Mouse (Mus musculus): ENCODE results near the gene Fbxo40. TPM values are rescaled to one million over a fixed set of nuclear protein-coding genes. Genes with fewer than 3 reads are reported as not detected.

The Fbxo40 gene
- 153 TPM for polyA plus RNA-seq (2014; fragmentation: Illumina TruSeq; extraction: RNeasy Lipid Tissue Mini Kit (QIAGEN cat#74804); ENCODE audit: low read depth, low replicate concordance)

DNA sequence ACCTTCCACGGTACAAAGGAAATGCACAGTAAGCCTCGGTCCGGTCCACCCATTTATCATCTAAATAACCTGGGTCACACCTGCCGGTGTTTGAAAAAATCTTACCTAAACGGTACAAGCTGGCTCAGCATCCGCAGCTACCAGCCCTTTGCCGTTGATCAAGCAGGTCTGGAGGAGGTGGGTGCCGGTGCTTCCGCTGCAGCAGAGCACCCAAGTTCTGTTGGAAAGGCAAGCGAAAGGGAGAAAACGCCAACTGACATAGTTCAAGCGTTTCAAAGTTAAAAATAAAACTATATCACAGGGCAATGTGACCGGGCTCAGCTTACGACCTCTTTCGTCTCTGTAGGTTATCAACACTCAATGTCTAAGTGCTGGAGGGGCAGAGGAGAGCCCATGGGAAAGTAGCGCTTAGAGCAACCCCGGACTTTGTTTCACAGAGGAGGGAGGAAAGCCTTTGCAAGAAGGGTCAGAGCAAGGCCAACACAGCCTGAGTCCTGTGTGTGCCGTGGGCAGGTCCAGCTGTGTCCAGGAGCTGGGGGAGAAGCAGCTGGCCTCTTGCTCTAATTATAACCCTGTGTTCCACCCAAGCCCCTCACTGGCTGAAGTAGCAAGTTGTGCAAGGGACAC, at the start of gene Fbxo40:
TSS of gene Fbxo40 (minus strand) at position 469 of the 627 bp plus-strand sequence.

GRCm38 (mm10) chr16:37011061-37011921, 21.0 kb upstream of the Fbxo40 start, which contains the start of gene Polq:
Gene Polq (plus strand): TSS chr16:37011786.

GRCm38 (mm10) chr16:36934841-36935620, 55.2 kb downstream of the Fbxo40 start, which contains the start of gene Hcls1:
Gene Hcls1 (plus strand): TSS chr16:36934983.

Other genes starting within 250 kb of the Fbxo40 start
- 5.2 TPM for gene Slc15a2, start 205.5 kb downstream of the Fbxo40 start, polyA plus RNA-seq (2014; fragmentation: Illumina TruSeq; extraction: RNeasy Lipid Tissue Mini Kit (QIAGEN cat#74804); ENCODE audit: low read depth, low replicate concordance)
- gene Iqcb1, start 162.1 kb downstream of the Fbxo40 start, polyA plus RNA-seq (2014; fragmentation: Illumina TruSeq; extraction: RNeasy Lipid Tissue Mini Kit (QIAGEN cat#74804); ENCODE audit: low read depth, low replicate concordance): 17.7 TPM
- gene Eaf2, start 115.5 kb downstream of the Fbxo40 start, polyA plus RNA-seq (2014; fragmentation: Illumina TruSeq; extraction: RNeasy Lipid Tissue Mini Kit (QIAGEN cat#74804); ENCODE audit: low read depth, low replicate concordance): 1.8 TPM
- 29.6 TPM for gene Golgb1, start 115.3 kb downstream of the Fbxo40 start, polyA plus RNA-seq (2014; fragmentation: Illumina TruSeq; extraction: RNeasy Lipid Tissue Mini Kit (QIAGEN cat#74804); ENCODE audit: low read depth, low replicate concordance)
- gene Hcls1, start 55.5 kb downstream of the Fbxo40 start, polyA plus RNA-seq (2014; fragmentation: Illumina TruSeq; extraction: RNeasy Lipid Tissue Mini Kit (QIAGEN cat#74804); ENCODE audit: low read depth, low replicate concordance): 7.6 TPM
- gene Polq, start 21.3 kb upstream of the Fbxo40 start, polyA plus RNA-seq (2014; fragmentation: Illumina TruSeq; extraction: RNeasy Lipid Tissue Mini Kit (QIAGEN cat#74804); ENCODE audit: low read depth, low replicate concordance): 5.2 TPM